8 mouse cellular contexts compared by ENCODE assay signal in the genomic region with DNA sequence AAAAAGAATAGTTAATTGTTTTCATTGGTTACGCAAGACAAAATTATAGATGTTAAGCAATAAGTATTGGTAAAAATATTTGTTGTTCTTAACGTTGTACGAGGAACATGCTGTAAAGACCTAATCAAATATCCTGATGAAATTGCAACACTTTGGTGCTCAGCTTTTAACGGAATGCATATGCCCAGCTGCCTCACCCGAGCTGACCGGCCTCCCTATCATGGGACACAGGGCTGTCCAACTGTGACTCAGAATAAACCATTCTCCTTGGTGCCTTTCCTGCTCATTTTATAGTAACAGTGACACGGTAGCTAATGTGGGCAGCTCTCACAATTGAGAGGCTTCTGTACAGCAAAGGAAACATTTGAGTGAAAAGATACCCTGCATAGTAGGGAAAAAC. TPM values are rescaled to one million over a fixed set of nuclear protein-coding genes. Genes with fewer than 3 reads are reported as not detected.
A peak's percentile ranks its signal among the peaks of the same experiment; 100 is the strongest.
DNase-seq lines count a peak whose midpoint lies in the region; ATAC-seq lines count a peak whose summit lies in the region.

No protein-coding gene starts in this region.

- no peak overlapping the region for H3K4me3 ChIP-seq in embryonic facial prominence, embryonic 12.5 days
- no peak overlapping the region for H3K4me3 ChIP-seq in hindbrain, embryonic 12.5 days
- no peak overlapping the region for H3K4me3 ChIP-seq in midbrain, embryonic 12.5 days

- WGBS in embryonic facial prominence, embryonic 12.5 days, result 74% methylated on average over 7 of the region's 7 CpGs
- 72% methylated on average over 7 of the region's 7 CpGs for WGBS in hindbrain, embryonic 12.5 days
- 72% methylated on average over 7 of the region's 7 CpGs for WGBS in midbrain, embryonic 12.5 days

- intact Hi-C loops in gastrocnemius, postnatal 14 days (cut with DNase I; ENCODE audit: low total_unique reads), result no loop called here

- H3K9me3 ChIP-seq in embryonic facial prominence, embryonic 12.5 days, result no peaks in the 10 kb centered on the region
- no peaks in the 10 kb centered on the region for H3K9me3 ChIP-seq in hindbrain, embryonic 12.5 days (replicated peaks)
- H3K9me3 ChIP-seq in midbrain, embryonic 12.5 days, result no peaks in the 10 kb centered on the region

- peak; percentile 7 for DNase-seq in gastrocnemius, postnatal 14 days
- no peak for DNase-seq in gastrocnemius, postnatal 25 days
- no peak for DNase-seq in frontal cortex, postnatal 36 days (ENCODE audit: low spot score in 2 of 2)
- DNase-seq in spleen, postnatal 10 days (ENCODE audit: low spot score in 2 of 2), result no peak
- DNase-seq in frontal cortex, postnatal 10 days (ENCODE audit: low spot score in 2 of 2), result no peak

- no peak for ATAC-seq in embryonic facial prominence, embryonic 12.5 days (ENCODE audit: insufficient number of reproducible peaks, insufficient read depth, low FRiP score, low TSS enrichment)
- no peak for ATAC-seq in hindbrain, embryonic 12.5 days (ENCODE audit: low FRiP score)
- no peak for ATAC-seq in midbrain, embryonic 12.5 days (ENCODE audit: low FRiP score, low read depth)

- no peak overlapping the region for H3K9ac ChIP-seq in embryonic facial prominence, embryonic 12.5 days
- H3K9ac ChIP-seq in hindbrain, embryonic 12.5 days, result no peak overlapping the region
- no peak overlapping the region for H3K9ac ChIP-seq in midbrain, embryonic 12.5 days (replicated peaks)

- no peaks in the 10 kb centered on the region for H3K27me3 ChIP-seq in embryonic facial prominence, embryonic 12.5 days
- no peaks in the 10 kb centered on the region for H3K27me3 ChIP-seq in hindbrain, embryonic 12.5 days
- no peaks in the 10 kb centered on the region for H3K27me3 ChIP-seq in midbrain, embryonic 12.5 days

- H3K36me3 ChIP-seq in embryonic facial prominence, embryonic 12.5 days, result peaks cover 3% of the 10 kb centered on the region; the same call in 1 of the 2 replicates
- H3K36me3 ChIP-seq in hindbrain, embryonic 12.5 days, result no peaks in the 10 kb centered on the region
- no peaks in the 10 kb centered on the region for H3K36me3 ChIP-seq in midbrain, embryonic 12.5 days

- no peak overlapping the region for H3K27ac ChIP-seq in embryonic facial prominence, embryonic 12.5 days
- H3K27ac ChIP-seq in hindbrain, embryonic 12.5 days, result no peak overlapping the region
- no peak overlapping the region for H3K27ac ChIP-seq in midbrain, embryonic 12.5 days (replicated peaks)

- peaks cover 16% of the 10 kb centered on the region for H3K4me1 ChIP-seq in embryonic facial prominence, embryonic 12.5 days
- H3K4me1 ChIP-seq in hindbrain, embryonic 12.5 days, result peaks cover 19% of the 10 kb centered on the region
- peaks cover 22% of the 10 kb centered on the region; the same call in 1 of the 2 replicates for H3K4me1 ChIP-seq in midbrain, embryonic 12.5 days

- peak overlapping the region; percentile 51 for H3K4me2 ChIP-seq in embryonic facial prominence, embryonic 12.5 days (replicated peaks)
- peak overlapping the region; percentile 60 for H3K4me2 ChIP-seq in hindbrain, embryonic 12.5 days (replicated peaks)
- peak overlapping the region; percentile 23; the same call in 1 of the 2 replicates for H3K4me2 ChIP-seq in midbrain, embryonic 12.5 days (replicated peaks)

RNA-seq across cellular contexts. Expression of a gene that starts 0.9 kb away (rescaled TPM):
- total RNA-seq in gastrocnemius, postnatal 14 days (2021), result 1 to 10 TPM; 2.7 to 3.8 TPM
- total RNA-seq in gastrocnemius, postnatal 25 days (2021), result 1 to 10 TPM; 1.8 to 2.6 TPM
- 44.8 and 46.4 TPM in 2 replicates for polyA plus RNA-seq in embryonic facial prominence, embryonic 12.5 days (2016; fragmentation: Nextera tagmentation; extraction: Ambion mirVana)
- 64.8 and 72.4 TPM in 2 replicates for polyA plus RNA-seq in hindbrain, embryonic 12.5 days (2016; fragmentation: Nextera tagmentation; extraction: Ambion mirVana)
- polyA plus RNA-seq in midbrain, embryonic 12.5 days (2016; fragmentation: Nextera tagmentation; extraction: Ambion mirVana), result 52.6 and 60.8 TPM in 2 replicates

RNA-seq across cellular contexts. Expression of a gene that starts 1.1 kb away (rescaled TPM):
- 1 to 10 TPM; 3.4 to 3.9 TPM for total RNA-seq in gastrocnemius, postnatal 14 days (2021)
- total RNA-seq in gastrocnemius, postnatal 25 days (2021), result 1 to 10 TPM; 2.9 to 3.1 TPM
- 18.0 and 21.2 TPM in 2 replicates for polyA plus RNA-seq in embryonic facial prominence, embryonic 12.5 days (2016; fragmentation: Nextera tagmentation; extraction: Ambion mirVana)
- polyA plus RNA-seq in hindbrain, embryonic 12.5 days (2016; fragmentation: Nextera tagmentation; extraction: Ambion mirVana), result 19.7 and 20.8 TPM in 2 replicates
- polyA plus RNA-seq in midbrain, embryonic 12.5 days (2016; fragmentation: Nextera tagmentation; extraction: Ambion mirVana), result 19.3 and 19.4 TPM in 2 replicates
